Mouse (Mus musculus) kidney, adult 8-10 months (tissue): ENCODE measurements around the gene Actg2.
"Not testable (repeated sequence)": the region's sequence is repeated elsewhere in the genome, so short reads cannot be mapped to it uniquely, and the experiment has no call there.

Experiments
- DNase-seq, 2 experiments: peaks; one replicate each; pipeline ENCODE4 v3.0.0; 2022

Actg2 gene

GRCm38 (mm10) chr6:83536028-83536794 is at the start of gene Actg2:
Gene Actg2, minus strand, starts transcription at chr6:83536265.
- DNase-seq = no peak

- DNase-seq = not testable (repeated sequence)
Measured at GRCm38 (mm10) chr6:83585328-83585727, 49.3 kb upstream of the Actg2 start.

GRCm38 (mm10) chr6:83583591-83583990 is 47.5 kb upstream of the Actg2 start:
- no peak for DNase-seq

- DNase-seq = peak; percentile 16 to 25
Measured at GRCm38 (mm10) chr6:83582938-83583270, 46.8 kb upstream of the Actg2 start.

- DNase-seq = no peak
Measured at GRCm38 (mm10) chr6:83582135-83582937, 46.3 kb upstream of the Actg2 start.

GRCm38 (mm10) chr6:83577534-83577933 is 41.5 kb upstream of the Actg2 start:
- no peak for DNase-seq

- no peak for DNase-seq
Measured at GRCm38 (mm10) chr6:83575609-83576008, 39.5 kb upstream of the Actg2 start.

- no peak for DNase-seq
Measured at GRCm38 (mm10) chr6:83572671-83573070, 36.6 kb upstream of the Actg2 start, which contains the start of gene Stambp. Gene Stambp, minus strand, starts transcription at chr6:83572729.

- DNase-seq = peak; percentile 92 to 93
Measured at GRCm38 (mm10) chr6:83571840-83572667, 36.0 kb upstream of the Actg2 start.

- no peak for DNase-seq
Measured at GRCm38 (mm10) chr6:83568901-83569862, 33.1 kb upstream of the Actg2 start.

GRCm38 (mm10) chr6:83555972-83556371 is 19.9 kb upstream of the Actg2 start:
- no peak for DNase-seq

GRCm38 (mm10) chr6:83548346-83548745 is 12.3 kb upstream of the Actg2 start:
- peak; percentile 40 to 53 for DNase-seq

GRCm38 (mm10) chr6:83545778-83546177 is 9.7 kb upstream of the Actg2 start:
- no peak for DNase-seq

GRCm38 (mm10) chr6:83541756-83542456 is 5.8 kb upstream of the Actg2 start:
- no peak for DNase-seq

GRCm38 (mm10) chr6:83540017-83540416 is 4.0 kb upstream of the Actg2 start:
- no peak for DNase-seq

- no peak for DNase-seq
Measured at GRCm38 (mm10) chr6:83536795-83537059, 662 bp upstream of the Actg2 start.

GRCm38 (mm10) chr6:83532608-83533007 is 3.5 kb downstream of the Actg2 start:
- no peak for DNase-seq

- no peak for DNase-seq
Measured at GRCm38 (mm10) chr6:83523194-83523593, 12.9 kb downstream of the Actg2 start.

- DNase-seq = no peak
Measured at GRCm38 (mm10) chr6:83521784-83522183, 14.3 kb downstream of the Actg2 start.

GRCm38 (mm10) chr6:83518637-83519036 is 17.4 kb downstream of the Actg2 start:
- no peak for DNase-seq

- no peak for DNase-seq
Measured at GRCm38 (mm10) chr6:83515172-83515571, 20.9 kb downstream of the Actg2 start.

- peak; percentile 47 to 80 for DNase-seq
Measured at GRCm38 (mm10) chr6:83512495-83512894, 23.6 kb downstream of the Actg2 start.
